Mouse (Mus musculus) hindbrain, embryonic 13.5 days (tissue): ENCODE measurements around the gene Ywhag. TPM values are rescaled to one million over a fixed set of nuclear protein-coding genes. Genes with fewer than 3 reads are reported as not detected.

Experiments
- ATAC-seq: fragments of 200-750 bp; cut with Nextera tagmentation; 2 replicates; pipeline ENCODE4 v1.8.0; 2017; ENCODE audit warnings: moderate TSS enrichment; ENCODE audit not compliant: low FRiP score
- H3K27ac ChIP-seq: fragments of 300-500 bp; sonication (generic); 2 replicates; pipeline ENCODE4 v1.5.1; 2015; ENCODE audit warnings: inconsistent platforms, mild to moderate bottlenecking, moderate library complexity
- H3K27me3 ChIP-seq: fragments of 300-500 bp; sonication (generic); 2 replicates; pipeline ENCODE4 v1.6.1; 2015; ENCODE audit warnings: mild to moderate bottlenecking, inconsistent platforms
- H3K36me3 ChIP-seq: fragments of 300-500 bp; sonication (generic); 2 replicates; pipeline ENCODE4 v1.6.1; 2015; ENCODE audit warnings: mild to moderate bottlenecking, inconsistent platforms
- H3K4me1 ChIP-seq: fragments of 300-500 bp; sonication (generic); replicated peaks from 2 replicates; pipeline ENCODE4 v1.6.1; 2015; ENCODE audit warnings: inconsistent platforms
- H3K4me2 ChIP-seq: fragments of 300-500 bp; sonication (generic); 2 replicates; pipeline ENCODE4 v1.6.1; 2015; ENCODE audit warnings: inconsistent platforms, mild to moderate bottlenecking, moderate library complexity
- H3K4me3 ChIP-seq: fragments of 300-500 bp; sonication (generic); 2 replicates; pipeline ENCODE4 v1.5.1; 2015; ENCODE audit warnings: mild to moderate bottlenecking, inconsistent platforms
- H3K9ac ChIP-seq: fragments of 300-500 bp; sonication (generic); 2 replicates; pipeline ENCODE4 v1.6.1; 2015; ENCODE audit warnings: mild to moderate bottlenecking, inconsistent platforms
- H3K9me3 ChIP-seq: fragments of 300-500 bp; sonication (generic); 2 replicates; pipeline ENCODE4 v1.6.1; 2016; ENCODE audit warnings: inconsistent platforms
- WGBS: fragments of 180-500 bp; shearing (Covaris S2); methylation state at CpG from one replicate; pipeline ENCODE4 v1.1.7; 2015; 5-methylcytosine and 5-hydroxymethylcytosine counted together
- polyA plus RNA-seq: library from polyadenylated mRNA; unstranded; fragments of >200 nt; fragmentation: Nextera tagmentation; extraction: Ambion mirVana; gene quantifications from 2 replicates; pipeline ENCODE4 v1.2.1, GENCODE M21; 2015

The Ywhag gene
- polyA plus RNA-seq, 1 experiment from 2014 or later = 646 TPM

- no peak overlapping the region for H3K9ac ChIP-seq
- H3K9me3 ChIP-seq = no peaks in the 10 kb centered on the region
- H3K4me3 ChIP-seq = peak overlapping the region; percentile 47; the same call in 1 of the 2 replicates
- peak overlapping the region; percentile 82 for H3K4me2 ChIP-seq
- peaks cover 27% of the 10 kb centered on the region for H3K36me3 ChIP-seq
- 65% methylated on average over 14 of the region's 14 CpGs for WGBS
- H3K4me1 ChIP-seq = peaks cover 41% of the 10 kb centered on the region
- no peak overlapping the region for H3K27ac ChIP-seq
- no peak for ATAC-seq
- H3K27me3 ChIP-seq = peaks cover 45% of the 10 kb centered on the region
These were observed 64.6 kb downstream of the Ywhag start for GRCm38 (mm10) chr5:135869661-135870423.

GRCm38 (mm10) chr5:135868653-135869052, 65.8 kb downstream of the Ywhag start:
- Histone ChIP-seq H3K27me3 (peaks cover 45% of the 10 kb centered on the region), H3K9me3 (no peaks in the 10 kb centered on the region), H3K9ac (peak overlapping the region; percentile 84), H3K36me3 (peaks cover 33% of the 10 kb centered on the region), H3K4me2 (peak overlapping the region; percentile 82), H3K4me1 (peaks cover 41% of the 10 kb centered on the region), H3K27ac (peak overlapping the region; percentile 42; the same call in 1 of the 2 replicates), H3K4me3 (peak overlapping the region; percentile 47)
- WGBS = 3% methylated on average over 27 of the region's 27 CpGs
- ATAC-seq = peak; percentile 22; the same call in 1 of the 2 replicates

GRCm38 (mm10) chr5:135867637-135868593, 66.5 kb downstream of the Ywhag start:
- Histone ChIP-seq H3K4me1 (peaks cover 36% of the 10 kb centered on the region), H3K36me3 (peaks cover 28% of the 10 kb centered on the region), H3K9me3 (no peaks in the 10 kb centered on the region), H3K27ac (peak overlapping the region; percentile 82), H3K9ac (peak overlapping the region; percentile 84), H3K4me2 (peak overlapping the region; percentile 82), H3K27me3 (peaks cover 42% of the 10 kb centered on the region), H3K4me3 (peak overlapping the region; percentile 47)
- under 1% methylated on average over 85 of the region's 89 CpGs for WGBS
- ATAC-seq = peak; percentile 46

GRCm38 (mm10) chr5:135866662-135867061, 67.8 kb downstream of the Ywhag start:
- peaks cover 45% of the 10 kb centered on the region for H3K27me3 ChIP-seq
- H3K9ac ChIP-seq = no peak overlapping the region

More at GRCm38 (mm10) chr5:135866662-135867061, 67.8 kb downstream of the Ywhag start:
- Histone ChIP-seq H3K4me2 (no peak overlapping the region), H3K9me3 (no peaks in the 10 kb centered on the region), H3K27ac (no peak overlapping the region), H3K4me3 (no peak overlapping the region), H3K36me3 (peaks cover 28% of the 10 kb centered on the region), H3K4me1 (peaks cover 35% of the 10 kb centered on the region)
- no peak for ATAC-seq
- WGBS = 34% methylated on average over 8 of the region's 8 CpGs

Other genes with a start within 250 kb of the Ywhag start
- gene Tmem120a, start 190.2 kb downstream of the Ywhag start, polyA plus RNA-seq = 80.6 and 80.8 TPM in 2 replicates
- 0.25 and 0.65 TPM in 2 replicates for gene Styxl1, start 156.2 kb downstream of the Ywhag start, polyA plus RNA-seq
- gene Mdh2, start 156.1 kb downstream of the Ywhag start, polyA plus RNA-seq = 593 and 594 TPM in 2 replicates
- gene Srrm3, start 127.7 kb downstream of the Ywhag start, polyA plus RNA-seq = 88.0 and 90.6 TPM in 2 replicates
- gene Hspb1, start 46.7 kb downstream of the Ywhag start, polyA plus RNA-seq = 8.9 and 10.3 TPM in 2 replicates
- 0.61 and 1.4 TPM in 2 replicates for gene Ssc4d, start 39.9 kb upstream of the Ywhag start, polyA plus RNA-seq
- gene Zp3, start 45.5 kb upstream of the Ywhag start, polyA plus RNA-seq = 0.17 TPM in 1 of 2 replicates, not detected in the other
- 25.6 and 28.3 TPM in 2 replicates for gene Dtx2, start 60.2 kb upstream of the Ywhag start, polyA plus RNA-seq
- gene Upk3b, start 103.9 kb upstream of the Ywhag start, polyA plus RNA-seq = 0.04 and 0.09 TPM in 2 replicates
- gene Upk3bl, start 119.9 kb upstream of the Ywhag start, polyA plus RNA-seq = not detected in 2 replicates
- gene Rasa4, start 149.3 kb upstream of the Ywhag start, polyA plus RNA-seq = 16.2 and 17.3 TPM in 2 replicates
- 231 and 236 TPM in 2 replicates for gene Polr2j, start 182.0 kb upstream of the Ywhag start, polyA plus RNA-seq
- gene Lrwd1, start 201.5 kb upstream of the Ywhag start, polyA plus RNA-seq = 27.7 and 28.2 TPM in 2 replicates
- gene Alkbh4, start 201.5 kb upstream of the Ywhag start, polyA plus RNA-seq = 24.6 and 26.9 TPM in 2 replicates
- gene Orai2, start 236.1 kb upstream of the Ywhag start, polyA plus RNA-seq = 33.5 and 34.0 TPM in 2 replicates